Mouse (Mus musculus) liver, embryonic 15.5 days (tissue): ENCODE data around the gene Lactb. TPM values are rescaled to one million over a fixed set of nuclear protein-coding genes. Genes with fewer than 3 reads are reported as not detected.

Experiments used
- ATAC-seq: fragments of 200-750 bp; cut with Nextera tagmentation; 2 replicates; pipeline ENCODE4 v1.8.0; 2017; ENCODE audit warnings: moderate number of reproducible peaks, mild to moderate bottlenecking, moderate library complexity; ENCODE audit not compliant: insufficient read depth
- H3K27ac ChIP-seq: fragments of 300-500 bp; sonication (generic); replicated peaks from 2 replicates; pipeline ENCODE4 v1.5.1; 2015; ENCODE audit warnings: mild to moderate bottlenecking, inconsistent platforms
- H3K27me3 ChIP-seq: fragments of 300-500 bp; sonication (generic); 2 replicates; pipeline ENCODE4 v1.6.1; 2015; ENCODE audit warnings: mild to moderate bottlenecking, inconsistent platforms
- H3K36me3 ChIP-seq: fragments of 300-500 bp; sonication (generic); replicated peaks from 2 replicates; pipeline ENCODE4 v1.6.1; 2015; ENCODE audit warnings: moderate library complexity, mild to moderate bottlenecking, inconsistent platforms
- H3K4me1 ChIP-seq: fragments of 300-500 bp; sonication (generic); replicated peaks from 2 replicates; pipeline ENCODE4 v1.6.1; 2015; ENCODE audit warnings: inconsistent platforms
- H3K4me2 ChIP-seq: fragments of 300-500 bp; sonication (generic); 2 replicates; pipeline ENCODE4 v1.6.1; 2015; ENCODE audit warnings: moderate library complexity, mild to moderate bottlenecking, inconsistent platforms
- H3K4me3 ChIP-seq: fragments of 300-500 bp; sonication (generic); replicated peaks from 2 replicates; pipeline ENCODE4 v1.5.1; 2015; ENCODE audit warnings: mild to moderate bottlenecking, inconsistent platforms
- H3K9ac ChIP-seq: fragments of 300-500 bp; sonication (generic); 2 replicates; pipeline ENCODE4 v1.6.1; 2015; ENCODE audit warnings: moderate library complexity, mild to moderate bottlenecking, inconsistent platforms
- H3K9me3 ChIP-seq: fragments of 300-500 bp; sonication (generic); replicated peaks from 2 replicates; pipeline ENCODE4 v1.6.1; 2016; ENCODE audit warnings: inconsistent platforms
- WGBS: fragments of 180-500 bp; shearing (Covaris S2); methylation state at CpG from one replicate; pipeline ENCODE4 v1.1.7; 2015; ENCODE audit warnings: mixed read lengths; ENCODE audit not compliant: insufficient replicate concordance; 5-methylcytosine and 5-hydroxymethylcytosine counted together
- polyA plus RNA-seq: library from polyadenylated mRNA; unstranded; fragments of >200 nt; fragmentation: Nextera tagmentation; extraction: Ambion mirVana; gene quantifications from 2 replicates; pipeline ENCODE4 v1.2.1, GENCODE M21; 2015

The Lactb gene
- polyA plus RNA-seq, 1 experiment from 2014 or later = 4.8 TPM

DNA sequence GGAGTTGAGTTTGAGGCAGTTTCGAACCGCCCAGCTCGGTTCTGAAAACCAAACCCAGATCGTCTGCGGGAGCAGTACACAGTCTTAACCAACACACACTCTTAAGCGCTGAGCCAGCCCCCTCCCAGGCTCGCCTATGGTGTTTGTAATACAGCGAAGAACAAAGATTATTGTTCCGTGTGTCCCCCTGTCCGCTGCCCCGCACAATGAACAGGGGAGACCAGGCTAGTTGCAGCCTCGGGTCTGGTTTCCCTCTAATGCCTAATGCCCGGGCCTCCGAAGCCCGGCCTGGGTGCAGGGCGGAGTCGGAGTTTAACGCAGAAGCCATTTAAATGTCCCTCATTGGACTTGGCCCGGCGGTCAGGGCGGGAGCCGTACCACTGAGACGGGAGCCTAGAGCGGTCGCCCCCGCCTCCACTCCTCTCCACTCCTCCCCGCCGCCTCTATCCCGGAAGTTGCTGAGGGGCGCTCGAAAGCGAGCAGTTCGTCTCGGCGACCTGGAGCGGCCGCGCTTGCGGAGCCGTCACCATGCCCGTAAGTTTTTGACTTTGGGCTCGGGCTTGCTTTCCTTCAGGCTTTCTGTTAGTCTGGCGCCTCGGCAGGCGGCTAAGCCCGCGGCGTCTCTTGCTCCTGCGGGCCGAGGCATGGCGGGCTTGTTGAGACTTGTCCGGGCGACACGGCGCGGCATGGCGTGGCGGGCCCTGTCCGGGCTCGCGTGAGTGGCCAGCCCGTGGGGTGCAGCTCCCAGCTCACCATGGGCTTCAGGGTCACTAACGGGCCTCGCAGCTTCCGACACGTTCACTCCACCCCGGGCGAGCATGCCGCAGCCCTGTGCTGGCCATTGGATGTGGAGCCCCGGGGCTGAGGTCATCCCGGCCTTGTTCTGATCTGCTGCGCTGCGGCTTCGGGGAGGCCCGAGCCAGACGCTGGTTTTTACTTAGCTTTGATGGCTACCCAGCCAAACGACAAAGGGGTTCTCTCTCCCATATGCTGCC lies 29.3 kb downstream of the Lactb start, which contains the start of gene Rps27l:
TSS of gene Rps27l (plus strand) at position 440 of the 995 bp plus-strand sequence.
- Histone ChIP-seq H3K36me3 (peaks cover 12% of the 10 kb centered on the region), H3K9me3 (no peaks in the 10 kb centered on the region), H3K4me1 (peaks cover 21% of the 10 kb centered on the region), H3K4me2 (peak within 1 kb of the TSS; percentile 89), H3K27me3 (no peaks in the 10 kb centered on the region), H3K9ac (peak within 1 kb of the TSS; percentile 92), H3K27ac (peak within 1 kb of the TSS; percentile 93), H3K4me3 (peak within 1 kb of the TSS; percentile 99)
- ATAC-seq = peak; percentile 99
- under 1% methylated on average over 77 of the region's 77 CpGs for WGBS

DNA sequence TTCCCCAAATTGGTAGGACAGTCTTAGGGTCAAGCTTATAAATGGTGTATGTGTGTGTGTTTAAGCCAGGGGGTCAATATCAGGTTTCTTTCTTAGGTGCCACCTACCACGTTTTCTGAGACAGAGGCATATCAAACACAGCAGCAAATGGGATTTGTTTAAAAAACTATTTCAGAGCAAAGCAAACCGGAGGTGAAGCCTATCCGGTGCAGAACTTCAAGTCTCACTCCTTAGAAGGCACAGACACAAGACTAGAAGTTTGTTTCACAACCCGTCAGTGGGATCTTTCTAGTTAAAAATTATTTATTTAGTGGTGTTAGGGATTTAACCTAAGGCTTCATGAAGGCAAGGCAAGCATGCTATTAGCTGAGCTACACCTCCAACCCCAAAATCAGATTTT lies 30.1 kb downstream of the Lactb start:
- no peak for ATAC-seq
- H3K36me3 ChIP-seq = peaks cover 12% of the 10 kb centered on the region
- H3K4me2 ChIP-seq = peak overlapping the region; percentile 89
- H3K9me3 ChIP-seq = no peaks in the 10 kb centered on the region
- H3K9ac ChIP-seq = peak overlapping the region; percentile 92
- peak overlapping the region; percentile 99 for H3K4me3 ChIP-seq
- peaks cover 21% of the 10 kb centered on the region for H3K4me1 ChIP-seq
- H3K27me3 ChIP-seq = no peaks in the 10 kb centered on the region
- peak overlapping the region; percentile 93 for H3K27ac ChIP-seq
- WGBS = 15% methylated on average over 4 of the region's 4 CpGs

DNA sequence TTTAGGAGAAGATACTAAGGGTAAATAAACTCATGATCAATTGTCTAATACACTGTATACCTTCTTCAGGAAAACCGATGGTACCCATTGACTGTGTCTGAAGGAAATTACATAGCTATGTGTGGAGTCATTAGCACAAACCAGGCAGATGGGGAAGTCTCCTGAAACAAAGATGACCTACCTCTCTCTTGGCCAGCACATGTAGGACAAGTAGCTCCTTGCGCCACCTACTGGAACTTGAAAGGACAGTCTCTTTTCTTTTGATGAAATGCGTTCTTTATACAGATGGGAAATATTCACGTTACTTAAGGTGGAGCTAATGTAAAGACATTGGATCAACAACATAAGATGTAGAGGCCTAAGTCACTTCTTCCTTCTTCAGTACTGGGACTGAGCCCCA lies 36.4 kb downstream of the Lactb start:
- ATAC-seq = no peak
- H3K9ac ChIP-seq = no peak overlapping the region
- H3K4me3 ChIP-seq = no peak overlapping the region
- no peaks in the 10 kb centered on the region for H3K4me1 ChIP-seq
- WGBS = 1% methylated on average over 4 of the region's 4 CpGs
- no peaks in the 10 kb centered on the region for H3K9me3 ChIP-seq
- H3K36me3 ChIP-seq = no peaks in the 10 kb centered on the region
- no peak overlapping the region for H3K27ac ChIP-seq
- H3K4me2 ChIP-seq = no peak overlapping the region
- H3K27me3 ChIP-seq = no peaks in the 10 kb centered on the region

DNA sequence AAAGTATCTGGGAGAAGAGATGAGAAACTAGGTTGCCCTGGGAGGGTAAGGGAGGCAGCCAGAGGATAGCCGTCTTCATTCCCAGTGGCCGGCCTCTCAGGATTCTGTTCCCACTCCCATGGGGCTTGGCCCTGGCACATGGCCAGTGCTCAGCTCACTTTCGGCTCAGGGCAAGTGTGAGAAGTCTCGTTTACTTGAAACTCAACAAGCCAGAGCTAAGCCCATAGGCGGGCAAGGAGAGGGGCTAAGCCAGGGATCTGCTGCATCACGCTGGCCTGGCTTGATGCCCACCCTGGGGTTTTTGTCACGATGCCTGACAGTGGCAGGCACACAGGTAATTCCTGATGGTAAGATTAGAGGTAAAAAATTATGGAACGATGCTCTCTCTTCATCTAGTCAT lies 37.8 kb downstream of the Lactb start:
- Histone ChIP-seq H3K4me1 (no peaks in the 10 kb centered on the region), H3K9me3 (no peaks in the 10 kb centered on the region), H3K36me3 (no peaks in the 10 kb centered on the region), H3K9ac (no peak overlapping the region), H3K4me3 (no peak overlapping the region), H3K27ac (no peak overlapping the region), H3K4me2 (no peak overlapping the region), H3K27me3 (no peaks in the 10 kb centered on the region)
- WGBS = 71% methylated on average over 8 of the region's 8 CpGs
- ATAC-seq = no peak

DNA sequence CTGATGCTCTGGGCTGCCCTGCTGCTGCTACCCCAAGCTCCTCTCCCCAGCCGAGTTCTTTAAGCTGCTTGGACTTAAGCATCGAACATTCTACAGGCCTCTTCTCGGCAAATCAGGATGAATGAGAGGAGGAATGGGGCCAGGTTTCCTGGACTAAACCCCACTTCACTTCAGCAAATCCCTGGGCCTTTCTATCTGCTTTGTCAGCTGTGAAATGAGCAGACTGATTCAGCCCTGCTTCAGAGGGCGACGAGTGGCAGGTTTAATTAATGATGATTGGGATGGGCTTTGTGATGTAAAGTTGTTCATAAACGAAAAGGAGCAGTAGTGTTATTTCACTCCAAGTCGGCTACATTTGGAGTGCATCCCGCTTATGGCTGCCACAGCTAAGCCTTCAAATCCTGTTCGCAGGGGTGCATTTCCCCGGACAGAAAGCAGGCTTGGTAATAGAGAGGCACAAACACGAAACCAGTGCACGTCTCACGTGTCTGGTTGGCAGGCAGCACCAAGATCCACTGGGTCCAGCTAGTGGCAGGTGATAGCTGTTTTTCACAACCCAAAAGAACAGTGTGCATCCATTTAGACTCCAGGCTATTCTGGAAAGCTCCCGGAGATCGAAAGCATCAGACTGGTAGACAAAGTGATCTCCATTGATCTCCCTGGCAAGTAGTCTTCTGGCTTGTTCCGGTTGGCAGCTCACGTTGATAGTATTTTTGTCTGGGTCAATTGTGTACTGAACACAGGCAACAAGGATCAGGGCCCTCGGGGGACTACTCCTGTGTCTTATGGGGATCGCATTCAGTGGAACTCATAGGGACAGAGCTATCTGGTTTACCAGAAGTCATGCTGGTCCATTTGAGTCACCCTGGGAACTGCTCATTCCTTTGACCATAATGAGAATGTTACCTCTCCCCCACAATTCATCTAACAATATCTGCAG lies 41.1 kb downstream of the Lactb start:
- Histone ChIP-seq H3K27ac (no peak overlapping the region), H3K4me2 (no peak overlapping the region), H3K9me3 (no peaks in the 10 kb centered on the region), H3K4me1 (no peaks in the 10 kb centered on the region), H3K27me3 (no peaks in the 10 kb centered on the region), H3K9ac (no peak overlapping the region), H3K4me3 (no peak overlapping the region), H3K36me3 (no peaks in the 10 kb centered on the region)
- ATAC-seq = no peak
- WGBS = 74% methylated on average over 19 of the region's 19 CpGs

DNA sequence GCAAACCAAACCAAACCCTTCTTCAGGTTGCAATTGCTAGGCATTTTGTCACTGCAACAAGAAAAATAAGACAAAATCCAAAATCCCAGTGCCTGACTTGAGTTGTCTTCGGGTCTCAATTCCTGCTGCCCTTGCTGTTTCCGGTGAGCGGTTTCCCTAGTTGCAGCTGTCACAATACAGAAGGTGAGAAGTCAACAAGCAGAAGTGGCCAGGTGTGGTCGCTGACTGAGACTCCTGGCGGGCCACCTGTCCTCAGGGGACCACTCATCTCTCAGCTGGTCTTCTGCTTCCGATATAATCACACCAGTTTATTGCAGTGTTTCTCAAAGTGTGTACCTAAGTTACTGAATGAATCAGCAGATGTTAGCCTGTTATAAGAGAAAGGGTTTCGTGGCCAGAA lies 44.9 kb downstream of the Lactb start:
- H3K4me1 ChIP-seq = no peaks in the 10 kb centered on the region
- ATAC-seq = no peak
- H3K36me3 ChIP-seq = no peaks in the 10 kb centered on the region
- H3K27me3 ChIP-seq = no peaks in the 10 kb centered on the region
- no peak overlapping the region for H3K27ac ChIP-seq
- H3K4me2 ChIP-seq = no peak overlapping the region
- H3K9ac ChIP-seq = no peak overlapping the region
- H3K9me3 ChIP-seq = no peaks in the 10 kb centered on the region
- H3K4me3 ChIP-seq = no peak overlapping the region
- WGBS = 61% methylated on average over 7 of the region's 7 CpGs

DNA sequence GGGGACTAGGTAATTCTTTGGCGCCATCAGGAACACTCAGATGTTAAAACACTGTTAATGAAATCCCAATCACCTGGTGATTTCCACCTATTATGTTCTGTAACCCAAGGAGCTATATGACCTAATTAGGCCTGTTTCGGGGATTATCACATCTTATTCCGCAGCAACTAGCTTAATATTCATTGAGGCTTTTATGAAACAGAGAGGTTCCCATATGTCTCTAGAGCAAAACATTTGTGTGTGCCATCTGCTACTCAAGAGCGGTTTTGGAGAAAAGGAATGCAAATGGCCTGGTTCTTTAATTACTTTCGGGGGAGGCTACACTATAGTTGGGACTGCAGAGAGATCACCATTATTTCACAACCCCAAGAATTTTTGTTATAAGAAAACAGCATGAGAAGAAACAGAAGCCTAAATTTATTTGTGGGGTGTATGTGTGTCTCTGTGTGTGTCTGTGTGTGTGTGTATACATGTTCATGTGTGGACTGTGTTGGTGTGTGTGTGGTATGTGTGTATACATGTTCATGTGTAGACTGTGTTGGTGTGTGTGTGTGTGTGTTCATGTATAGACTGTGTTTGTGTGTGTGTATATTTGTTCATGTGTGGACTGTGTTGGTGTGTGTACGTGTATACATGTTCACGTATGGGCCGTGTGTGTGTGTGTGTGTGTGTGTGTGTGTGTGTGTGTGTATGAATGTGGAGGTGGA lies 47.4 kb downstream of the Lactb start:
- WGBS = 78% methylated on average over 8 of the region's 8 CpGs
- no peak for ATAC-seq
- no peak overlapping the region for H3K4me2 ChIP-seq

DNA sequence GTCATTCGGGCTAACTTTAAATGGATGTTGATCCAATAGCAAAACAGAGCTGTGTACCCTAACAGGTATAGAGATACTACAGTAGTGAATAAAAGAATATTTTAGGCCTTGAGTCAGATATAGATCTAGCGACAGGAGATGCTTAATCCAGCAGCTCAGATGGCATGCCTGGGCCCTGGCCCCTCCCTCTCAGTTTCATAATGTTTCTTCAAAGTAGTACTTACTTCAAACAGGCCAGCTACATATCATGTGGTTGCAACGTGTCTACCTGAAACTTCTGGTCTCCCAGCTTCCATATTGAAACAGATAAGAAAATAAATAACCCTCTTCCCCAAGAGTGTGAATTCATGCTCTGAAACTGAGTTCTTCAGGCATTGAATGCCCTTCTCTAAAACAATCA lies 49.4 kb downstream of the Lactb start:
- H3K4me1 ChIP-seq = peaks cover 8% of the 10 kb centered on the region
- H3K9ac ChIP-seq = no peak overlapping the region
- H3K27ac ChIP-seq = no peak overlapping the region
- no peaks in the 10 kb centered on the region for H3K27me3 ChIP-seq
- no peak overlapping the region for H3K4me3 ChIP-seq
- no peaks in the 10 kb centered on the region for H3K9me3 ChIP-seq
- WGBS = 54% methylated on average over 3 of the region's 3 CpGs
- no peak for ATAC-seq
- no peak overlapping the region for H3K4me2 ChIP-seq
- no peaks in the 10 kb centered on the region for H3K36me3 ChIP-seq

More for the DNA sequence above, 47.4 kb downstream of the Lactb start:
- H3K9me3 ChIP-seq = no peaks in the 10 kb centered on the region
- H3K9ac ChIP-seq = no peak overlapping the region
- H3K4me1 ChIP-seq = no peaks in the 10 kb centered on the region
- no peaks in the 10 kb centered on the region for H3K36me3 ChIP-seq
- H3K4me3 ChIP-seq = no peak overlapping the region
- no peak overlapping the region for H3K27ac ChIP-seq
- no peaks in the 10 kb centered on the region for H3K27me3 ChIP-seq

DNA sequence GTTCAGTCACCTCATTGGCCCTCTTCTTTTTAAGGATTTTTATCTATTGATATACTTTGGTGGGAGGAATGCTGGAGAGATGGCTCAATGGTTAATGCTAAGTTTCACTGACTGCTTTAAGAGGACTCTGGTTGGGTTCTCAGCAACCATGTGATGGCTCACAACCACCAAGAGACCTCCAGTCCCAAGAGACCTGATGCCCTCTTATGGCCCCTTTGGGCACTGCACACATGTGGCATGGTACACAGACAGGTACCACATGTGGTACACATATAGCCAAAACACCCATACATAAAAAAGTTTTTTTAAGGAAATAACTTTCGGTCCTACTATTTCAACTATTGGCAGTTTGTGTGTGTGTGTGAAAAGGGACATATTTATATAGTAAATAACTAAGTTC lies 53.2 kb downstream of the Lactb start:
- Histone ChIP-seq H3K27me3 (no peaks in the 10 kb centered on the region), H3K36me3 (peaks cover 3% of the 10 kb centered on the region; the same call in 1 of the 2 replicates), H3K9ac (no peak overlapping the region), H3K4me3 (no peak overlapping the region), H3K4me1 (peaks cover 28% of the 10 kb centered on the region), H3K4me2 (no peak overlapping the region), H3K9me3 (no peaks in the 10 kb centered on the region), H3K27ac (no peak overlapping the region)
- 86% methylated on average over 1 of the region's 1 CpGs for WGBS
- no peak for ATAC-seq

DNA sequence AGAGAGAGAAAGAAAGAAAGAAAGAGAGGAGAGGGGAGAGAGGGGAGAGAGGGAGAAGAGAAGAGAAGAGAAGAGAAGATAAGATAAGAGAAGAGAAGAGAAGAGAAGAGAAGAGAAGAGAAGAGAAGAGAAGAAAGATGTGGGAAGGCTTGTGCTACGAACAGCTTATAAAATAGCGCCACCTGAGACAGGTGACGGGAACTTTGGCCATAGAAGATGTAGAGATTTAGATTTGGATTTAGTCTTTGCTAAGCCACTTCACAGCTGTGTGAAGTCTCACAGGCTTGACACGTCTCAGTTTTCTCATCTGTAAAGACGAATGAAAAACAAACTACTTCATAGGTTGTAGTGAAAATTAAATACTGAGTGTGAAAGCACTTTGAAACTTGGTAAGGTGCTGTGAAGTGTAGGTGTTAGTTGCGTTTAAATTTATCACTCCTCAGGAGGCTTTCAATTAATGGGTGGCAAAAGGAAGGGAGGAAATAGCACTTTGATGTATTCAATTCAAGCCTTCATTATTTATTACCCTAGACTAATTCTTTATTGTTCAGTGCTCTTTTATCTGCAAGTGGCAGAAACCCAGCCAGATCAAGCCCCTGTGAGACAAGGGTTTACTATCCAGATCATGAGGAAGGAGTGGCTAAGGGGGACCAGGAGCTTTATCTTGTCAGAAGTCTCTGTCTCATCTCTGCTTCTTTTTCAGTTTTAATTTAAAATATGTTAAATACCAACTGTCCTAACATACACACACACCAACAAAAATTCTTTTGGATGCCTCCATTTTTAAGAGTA lies 54.6 kb downstream of the Lactb start:
- Histone ChIP-seq H3K4me3 (peak overlapping the region; percentile 92; the same call in 1 of the 2 replicates), H3K4me2 (peak overlapping the region; percentile 92), H3K4me1 (peaks cover 40% of the 10 kb centered on the region), H3K27me3 (no peaks in the 10 kb centered on the region), H3K36me3 (peaks cover 4% of the 10 kb centered on the region; the same call in 1 of the 2 replicates), H3K27ac (no peak overlapping the region), H3K9me3 (no peaks in the 10 kb centered on the region), H3K9ac (no peak overlapping the region)
- ATAC-seq = no peak
- whole genome bisulfite sequencing = 11% methylated on average over 6 of the region's 6 CpGs
